Mouse (Mus musculus) frontal cortex, postnatal 10 days (tissue): ENCODE results near the gene Sphk1.

Experiments used
- DNase-seq, 2 experiments: peaks; one replicate each; pipeline ENCODE4 v3.0.0; 2022; ENCODE audit warnings: low spot score in 2 of 2, mixed read lengths in 1 of 2

Sphk1 gene

DNA sequence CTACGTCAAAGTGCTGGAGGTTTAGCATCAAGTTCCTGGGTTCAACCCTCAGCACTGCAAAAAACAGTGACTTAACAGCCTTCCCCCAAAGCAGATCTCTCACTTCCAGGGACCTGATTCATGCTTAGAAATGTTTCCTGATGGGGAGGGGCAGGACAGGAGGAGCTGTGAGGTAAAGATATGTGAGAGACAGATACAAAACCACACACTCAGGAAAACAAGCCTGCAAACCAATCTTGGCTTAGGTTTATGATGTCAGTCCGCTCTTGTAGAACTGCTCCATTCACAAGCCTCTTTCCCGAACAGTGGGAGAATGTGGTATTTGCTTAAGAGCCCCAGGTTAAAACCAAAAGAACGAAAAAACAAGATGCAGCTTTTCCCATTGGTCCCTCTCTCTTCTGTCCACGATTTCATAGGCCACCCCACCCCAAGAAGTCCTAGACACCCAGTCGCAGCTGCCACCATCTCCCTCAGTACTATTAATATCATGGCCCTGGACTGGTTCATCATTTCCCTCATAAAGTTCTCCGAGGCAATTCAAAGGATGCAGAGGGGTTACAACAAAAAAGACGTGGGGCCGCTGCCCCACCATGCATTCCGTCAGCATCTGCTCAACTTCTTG is 49.4 kb downstream of the Sphk1 start:
- DNase-seq, result no peak

DNA sequence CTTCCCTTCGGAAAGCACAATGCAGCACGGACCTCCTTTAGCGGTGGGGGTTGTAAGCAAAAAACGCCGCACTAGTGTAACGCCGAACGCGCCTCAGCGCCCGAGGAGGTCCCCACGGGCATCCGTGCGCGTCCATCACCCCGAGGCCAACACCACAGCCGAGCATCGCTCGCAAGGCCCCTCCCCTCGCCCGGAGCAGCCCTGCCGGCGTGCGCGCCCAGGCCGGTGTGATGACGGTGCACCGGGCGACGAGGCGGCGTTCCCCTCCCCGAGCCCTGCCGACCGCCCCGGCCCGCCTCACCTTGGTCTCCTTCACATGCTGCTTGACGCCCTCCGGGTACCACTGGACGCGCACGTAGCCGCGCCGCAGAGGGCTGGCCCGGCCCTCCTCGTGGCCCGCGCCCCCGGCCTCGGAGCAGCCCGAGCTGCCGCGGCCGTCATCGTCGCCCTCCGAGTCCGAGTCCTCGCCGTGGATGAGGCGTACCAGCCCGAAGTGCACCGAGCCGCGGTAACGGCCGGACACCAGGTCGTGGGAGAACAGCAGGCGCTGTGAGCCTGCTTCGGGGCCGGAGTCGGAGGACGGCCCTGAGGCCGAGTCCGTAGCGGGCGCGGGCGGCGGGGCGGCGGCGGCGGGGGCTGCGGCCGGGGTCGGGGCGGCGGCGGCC is 50.1 kb downstream of the Sphk1 start:
- DNase-seq, result peak; percentile 45 to 57

DNA sequence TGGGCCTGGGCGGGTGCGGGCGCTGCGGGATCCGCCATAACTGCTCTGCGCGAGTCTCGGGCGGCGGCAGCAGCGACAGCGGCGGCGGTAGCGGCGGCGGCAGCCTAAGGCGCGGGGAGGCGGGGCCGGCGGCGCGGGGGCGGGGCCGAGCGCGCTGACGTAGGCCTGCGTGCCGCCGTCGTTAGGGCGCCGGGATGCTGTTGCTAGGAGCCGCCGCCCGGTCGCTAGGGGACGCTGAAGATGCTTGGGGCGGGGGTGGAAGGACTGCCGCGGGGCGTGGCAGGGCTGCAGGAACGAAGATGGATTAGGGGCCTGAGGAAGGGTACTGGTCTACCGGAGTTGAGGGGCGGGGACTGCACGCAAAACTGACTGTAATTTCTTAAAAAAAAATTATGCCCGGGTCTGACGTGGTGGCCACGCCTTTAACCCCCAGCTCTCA is 50.7 kb downstream of the Sphk1 start, which contains the start of gene Ube2o:
Gene Ube2o, minus strand, starts transcription at position 72 of the 439 bp plus-strand sequence.
- peak; percentile 75 to 86 for DNase-seq

DNA sequence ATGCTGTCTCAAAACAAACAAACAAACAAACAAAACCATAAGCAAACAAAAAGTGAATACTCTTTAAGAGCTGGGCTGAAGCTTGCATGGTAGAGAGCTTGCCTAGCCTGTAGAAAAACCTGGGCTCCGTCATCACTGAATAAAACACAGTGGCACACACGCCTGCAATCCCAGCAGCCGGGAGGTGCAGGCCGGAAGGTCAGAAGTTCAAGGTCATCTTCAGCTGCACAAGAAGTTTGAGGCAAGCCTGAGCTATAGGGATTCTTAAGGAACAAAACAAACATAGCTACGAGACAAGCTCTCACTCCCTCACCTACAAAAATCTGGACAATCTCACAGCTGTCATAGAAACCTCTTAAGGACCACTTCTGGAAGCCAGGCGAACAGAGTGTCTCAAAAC is 55.0 kb downstream of the Sphk1 start:
- no peak for DNase-seq
